Mouse (Mus musculus) bone marrow, adult 2 months (tissue): ENCODE data around the gene Sinhcaf. TPM values are rescaled to one million over a fixed set of nuclear protein-coding genes. Genes with fewer than 3 reads are reported as not detected.
"Not testable (repeated sequence)": the region's sequence is repeated elsewhere in the genome, so short reads cannot be mapped to it uniquely, and the experiment has no call there.

Source experiments
- H3K27ac ChIP-seq: fragments of 200-500 bp; 2 replicates; pipeline ENCODE4 v1.5.1; 2012; ENCODE audit warnings: low read depth, mild to moderate bottlenecking, control low read depth, inconsistent platforms, low read length; ENCODE audit not compliant: control insufficient read depth, poor library complexity, insufficient read depth
- H3K4me1 ChIP-seq: fragments of 200-500 bp; 2 replicates; pipeline ENCODE4 v1.6.1; 2011; ENCODE audit warnings: low read length; ENCODE audit not compliant: control insufficient read depth, insufficient read depth
- H3K4me3 ChIP-seq: fragments of 200-500 bp; replicated peaks from 2 replicates; pipeline ENCODE3; 2011; ENCODE audit warnings: mild to moderate bottlenecking, low read depth, low read length, control low read depth; ENCODE audit not compliant: control insufficient read depth
- CTCF ChIP-seq: fragments of 200-500 bp; IDR thresholded peaks from 2 replicates; pipeline ENCODE4 v1.5.1; 2011; ENCODE audit warnings: low read length, control low read depth; ENCODE audit not compliant: control insufficient read depth, insufficient read depth
- POLR2A ChIP-seq: fragments of 200-500 bp; IDR thresholded peaks from 2 replicates; pipeline ENCODE4 v1.6.1; 2011; ENCODE audit warnings: low read depth, mild to moderate bottlenecking, control low read depth, low read length, borderline replicate concordance; ENCODE audit not compliant: control insufficient read depth
- WGBS: fragments of 180-500 bp; shearing (Covaris S2); methylation state at CpG from one replicate; pipeline ENCODE4 v1.1.7; 2018; 5-methylcytosine and 5-hydroxymethylcytosine counted together
- polyA plus RNA-seq: library from polyadenylated mRNA; stranded (reverse); fragments of >200 nt; gene quantifications from 2 replicates; pipeline ENCODE4 v1.2.4, GENCODE M21; 2011; ENCODE audit warnings: low replicate concordance; ENCODE audit not compliant: missing spikeins, insufficient read depth, insufficient read length

Sinhcaf gene
- polyA plus RNA-seq, 1 experiment: 39.9 TPM

GRCm38 (mm10) chr6:148913938-148914337, 32.3 kb downstream of the Sinhcaf start:
- TF ChIP-seq POLR2A: no peak
- TF ChIP-seq CTCF: 0 out of 2 replicates have a peak, but pooled peaks have one; percentile 9
- Histone ChIP-seq H3K27ac (no peak overlapping the region), H3K4me1 (no peaks in the 10 kb centered on the region), H3K4me3 (no peak overlapping the region)
- 15% methylated on average over 2 of the region's 2 CpGs for WGBS

GRCm38 (mm10) chr6:148911906-148912305, 34.4 kb downstream of the Sinhcaf start:
- not testable (repeated sequence) for H3K4me1 ChIP-seq, H3K4me3 ChIP-seq, H3K27ac ChIP-seq
- 56% methylated on average over 8 of the region's 8 CpGs for WGBS

GRCm38 (mm10) chr6:148906958-148907357, 39.3 kb downstream of the Sinhcaf start:
- 73% methylated on average over 9 of the region's 9 CpGs for WGBS
- Histone ChIP-seq H3K4me3 (no peak overlapping the region), H3K27ac (no peak overlapping the region), H3K4me1 (no peaks in the 10 kb centered on the region; the same call in 1 of the 2 replicates)
- TF ChIP-seq POLR2A (no peak), CTCF (no peak)

GRCm38 (mm10) chr6:148902728-148903127, 43.5 kb downstream of the Sinhcaf start:
- 78% methylated on average over 3 of the region's 3 CpGs for WGBS
- Histone ChIP-seq H3K4me1 (no peaks in the 10 kb centered on the region), H3K4me3 (no peak overlapping the region), H3K27ac (no peak overlapping the region)
- no peak for TF ChIP-seq POLR2A
- TF ChIP-seq CTCF: no peak

- Histone ChIP-seq H3K4me1 (no peaks in the 10 kb centered on the region; the same call in 1 of the 2 replicates), H3K27ac (peak overlapping the region; percentile 51), H3K4me3 (peak overlapping the region; percentile 79)
- WGBS: 59% methylated on average over 6 of the region's 6 CpGs
- TF ChIP-seq POLR2A (no peak), CTCF (no peak)
Observed at GRCm38 (mm10) chr6:148896507-148896851, 49.8 kb downstream of the Sinhcaf start.

DNA sequence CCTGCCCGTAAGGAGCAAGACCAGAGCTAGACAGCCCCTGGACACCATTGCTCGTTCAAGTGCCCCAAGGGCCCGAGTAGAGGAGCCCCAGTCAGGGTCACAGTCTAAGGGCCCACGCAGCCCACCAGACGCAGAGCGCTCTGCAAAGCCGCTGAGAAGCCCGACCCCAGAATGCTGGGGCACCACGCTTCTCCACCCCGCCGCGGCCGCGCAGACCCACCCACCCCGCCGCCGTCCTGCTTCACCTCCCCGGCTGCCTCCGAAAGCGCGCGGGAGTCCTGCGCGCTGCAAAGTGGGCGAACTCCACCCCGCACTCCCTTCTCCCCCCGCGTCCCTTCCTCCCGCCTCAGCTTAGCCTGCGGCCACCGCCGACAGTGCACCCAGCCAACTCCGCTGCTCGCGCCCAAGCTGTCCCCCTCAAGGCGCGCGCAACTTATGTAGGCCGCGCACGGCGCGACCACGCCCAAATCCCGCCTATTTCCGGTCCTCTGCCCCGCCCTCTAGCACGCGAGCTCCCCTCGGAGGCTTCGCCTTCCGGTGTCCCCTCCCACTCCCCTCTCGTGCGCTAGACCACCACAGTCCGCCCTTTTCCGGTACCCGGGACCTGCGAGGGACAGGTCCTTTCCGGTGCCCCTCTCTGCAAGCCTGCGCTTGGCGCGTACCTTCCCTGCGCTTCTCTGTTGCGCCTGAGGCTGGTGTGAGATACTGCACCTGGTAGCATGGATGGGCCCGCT, 50.3 kb downstream of the Sinhcaf start, which contains the start of gene Caprin2:
Gene Caprin2 (minus strand): TSS at position 465 of the 734 bp plus-strand sequence.
- H3K27ac ChIP-seq: peak within 1 kb of the TSS; percentile 51
- peak within 1 kb of the TSS; percentile 79 for H3K4me3 ChIP-seq
- peak; percentile 97 for TF ChIP-seq POLR2A
- no peak for TF ChIP-seq CTCF
- 1% methylated on average over 65 of the region's 65 CpGs for WGBS
- no peaks in the 10 kb centered on the region; the same call in 1 of the 2 replicates for H3K4me1 ChIP-seq

DNA sequence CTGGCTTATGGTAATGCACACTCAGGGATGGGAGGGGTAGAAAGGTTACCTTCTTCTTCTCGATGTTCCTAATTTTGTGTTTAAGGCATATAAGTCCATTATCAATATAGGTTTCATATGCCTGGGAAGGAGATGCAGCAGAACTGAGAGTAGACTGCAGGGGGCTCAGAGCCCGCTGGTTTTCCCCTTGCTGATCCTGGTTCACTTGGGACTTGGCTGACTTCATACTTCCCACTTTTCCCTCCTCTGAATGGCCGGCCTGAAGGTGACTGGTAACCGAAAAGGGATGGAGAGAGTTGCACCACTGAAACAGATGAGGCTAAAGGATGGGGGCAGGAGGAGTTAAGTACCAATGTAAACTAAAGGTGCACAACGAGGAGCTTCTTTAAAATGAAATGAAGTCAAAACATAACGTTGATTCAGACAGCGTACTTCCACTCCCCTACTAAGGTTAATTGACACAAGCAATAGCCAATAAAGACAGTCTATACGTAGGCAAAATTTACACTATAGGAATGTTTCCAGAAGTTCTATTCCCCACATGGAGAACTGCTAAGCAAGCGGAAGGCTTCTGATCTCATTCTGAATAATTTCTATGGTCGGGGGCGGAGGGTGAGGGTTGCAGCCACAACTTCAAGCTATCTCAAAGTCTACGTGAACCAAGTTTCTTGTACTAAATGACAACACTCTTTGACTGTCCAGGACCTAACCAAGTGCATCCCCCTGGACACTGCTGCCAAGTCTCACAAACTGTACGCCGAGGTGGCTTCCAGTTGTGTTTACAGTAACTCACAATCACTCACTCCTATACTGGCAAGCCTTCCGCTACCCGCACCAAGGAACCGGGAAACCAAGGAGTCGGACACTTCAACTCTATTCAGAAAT, 51.1 kb downstream of the Sinhcaf start:
- TF ChIP-seq POLR2A: no peak
- no peak for TF ChIP-seq CTCF
- Histone ChIP-seq H3K27ac (peak overlapping the region; percentile 51; the same call in 1 of the 2 replicates), H3K4me3 (peak overlapping the region; percentile 79), H3K4me1 (no peaks in the 10 kb centered on the region; the same call in 1 of the 2 replicates)
- WGBS: 2% methylated on average over 18 of the region's 18 CpGs

GRCm38 (mm10) chr6:148873911-148874310, 72.4 kb downstream of the Sinhcaf start:
- TF ChIP-seq POLR2A: no peak
- TF ChIP-seq CTCF: no peak
- WGBS: 90% methylated on average over 1 of the region's 1 CpGs
- Histone ChIP-seq H3K27ac (no peak overlapping the region), H3K4me3 (no peak overlapping the region), H3K4me1 (no peaks in the 10 kb centered on the region)

Other genes with a start within 250 kb of the Sinhcaf start
- 14.3 and 15.3 TPM in 2 replicates for gene Ipo8, start 115.0 kb downstream of the Sinhcaf start, polyA plus RNA-seq
- 9.6 and 16.0 TPM in 2 replicates for gene Caprin2, start 50.2 kb downstream of the Sinhcaf start, polyA plus RNA-seq
- 1.4 and 3.0 TPM in 2 replicates for gene Dennd5b, start 155.2 kb upstream of the Sinhcaf start, polyA plus RNA-seq
- not detected in 2 replicates for gene Gm10203, start 183.7 kb upstream of the Sinhcaf start, polyA plus RNA-seq
- 3.8 and 6.2 TPM in 2 replicates for gene Etfbkmt, start 193.4 kb upstream of the Sinhcaf start, polyA plus RNA-seq
- gene Amn1, start 242.2 kb upstream of the Sinhcaf start, polyA plus RNA-seq: 2.6 and 4.0 TPM in 2 replicates